7 mouse cellular contexts compared by ENCODE assay signal in genomic region chrX:169880826-169881225, GRCm38 (mm10).
DNase-seq lines count a peak whose midpoint lies in the region; ATAC-seq lines count a peak whose summit lies in the region.

No protein-coding gene starts in this region.

- H3K4me3 ChIP-seq in heart, embryonic 14.5 days (ENCODE audit: control insufficient read depth in 1 of 2, insufficient read depth in 1 of 2, low read depth in 1 of 2, low read length in 2 of 2): peak overlapping the region; percentile 52 to 56
- H3K4me3 ChIP-seq in limb, embryonic 12.5 days (replicated peaks): peak overlapping the region; percentile 49
- H3K4me3 ChIP-seq in midbrain, embryonic 14.5 days (replicated peaks; ENCODE audit: low read depth, low read length): peak overlapping the region; percentile 54

- H3K27ac ChIP-seq in heart, embryonic 14.5 days (replicated peaks in 1 of 2; ENCODE audit: control insufficient read depth in 1 of 2, insufficient read depth in 1 of 2, low read depth in 2 of 2, low read length in 2 of 2): peak overlapping the region; percentile 48 to 49; a peak in 3 of 4 replicates
- H3K27ac ChIP-seq in limb, embryonic 12.5 days: peak overlapping the region; percentile 59; the same call in 1 of the 2 replicates
- peak overlapping the region; percentile 77 for H3K27ac ChIP-seq in midbrain, embryonic 14.5 days (replicated peaks; ENCODE audit: low read depth, low read length)

- WGBS in heart, embryonic 14.5 days: 23% methylated on average over 10 of the region's 10 CpGs
- 25% methylated on average over 10 of the region's 10 CpGs for WGBS in limb, embryonic 12.5 days
- 24% methylated on average over 10 of the region's 10 CpGs for WGBS in midbrain, embryonic 14.5 days

- ATAC-seq in CD4-positive, CD25-positive, alpha-beta regulatory T cell, adult 4 months: peak; percentile 67
- ATAC-seq in heart, embryonic 14.5 days (ENCODE audit: insufficient number of reproducible peaks, insufficient read depth, low FRiP score, low read depth): no peak
- ATAC-seq in limb, embryonic 12.5 days (ENCODE audit: insufficient number of reproducible peaks, insufficient read depth, low FRiP score, low TSS enrichment, low read depth): no peak
- no peak for ATAC-seq in midbrain, embryonic 14.5 days (ENCODE audit: low FRiP score, low TSS enrichment)

- peak; percentile 51 for DNase-seq in T-cell, adult 2 months (ENCODE audit: low spot score)
- DNase-seq in midbrain, embryonic 14.5 days: peak; percentile 24
- no peak for DNase-seq in retina, postnatal 1 day
- no peak for DNase-seq in frontal cortex, postnatal 10 days (ENCODE audit: low spot score in 2 of 2)

- H3K36me3 ChIP-seq in heart, embryonic 14.5 days (ENCODE audit: control insufficient read depth, insufficient read depth, low read length): no peaks in the 10 kb centered on the region
- no peaks in the 10 kb centered on the region for H3K36me3 ChIP-seq in limb, embryonic 12.5 days
- no peaks in the 10 kb centered on the region for H3K36me3 ChIP-seq in midbrain, embryonic 14.5 days (ENCODE audit: control insufficient read depth, insufficient read depth, low read length)

- H3K27me3 ChIP-seq in heart, embryonic 14.5 days (ENCODE audit: control insufficient read depth, insufficient read depth, low read length): 0 out of 2 replicates have a peak, but pooled peaks cover 3% of the 10 kb centered on the region
- H3K27me3 ChIP-seq in limb, embryonic 12.5 days: peaks cover 36% of the 10 kb centered on the region
- H3K27me3 ChIP-seq in midbrain, embryonic 14.5 days (ENCODE audit: control insufficient read depth, insufficient read depth, low read length): no peaks in the 10 kb centered on the region; the same call in none of the 2 replicates

- H3K4me2 ChIP-seq in heart, embryonic 14.5 days (ENCODE audit: low read length): peak overlapping the region; percentile 72
- H3K4me2 ChIP-seq in limb, embryonic 12.5 days: peak overlapping the region; percentile 61
- H3K4me2 ChIP-seq in midbrain, embryonic 14.5 days (ENCODE audit: low read length): peak overlapping the region; percentile 64

- no peaks in the 10 kb centered on the region for H3K4me1 ChIP-seq in heart, embryonic 14.5 days (ENCODE audit: control insufficient read depth in 2 of 2, insufficient read depth in 2 of 2, low read length in 2 of 2)
- no peaks in the 10 kb centered on the region for H3K4me1 ChIP-seq in limb, embryonic 12.5 days (replicated peaks)
- H3K4me1 ChIP-seq in midbrain, embryonic 14.5 days (ENCODE audit: control insufficient read depth, insufficient read depth, low read length): peaks cover 10% of the 10 kb centered on the region; the same call in 1 of the 2 replicates

- peak overlapping the region; percentile 71 for H3K9ac ChIP-seq in heart, embryonic 14.5 days (ENCODE audit: low read length)
- peak overlapping the region; percentile 54 for H3K9ac ChIP-seq in limb, embryonic 12.5 days (replicated peaks)
- H3K9ac ChIP-seq in midbrain, embryonic 14.5 days (replicated peaks; ENCODE audit: low read length): peak overlapping the region; percentile 59

- no peaks in the 10 kb centered on the region for H3K9me3 ChIP-seq in heart, embryonic 14.5 days (ENCODE audit: control insufficient read depth, low read length)
- no peaks in the 10 kb centered on the region for H3K9me3 ChIP-seq in limb, embryonic 12.5 days
- H3K9me3 ChIP-seq in midbrain, embryonic 14.5 days (ENCODE audit: control insufficient read depth, low read length): no peaks in the 10 kb centered on the region

Comparison
In these comparisons a context has a peak if more than half of its experiments do, and no peak if none do; other contexts are left out.
1. DNase-seq: peak in T-cell, adult 2 months (single experiment) and midbrain, embryonic 14.5 days (single experiment); none in retina, postnatal 1 day (single experiment) and frontal cortex, postnatal 10 days (0 of 2).
2. Peak in every context shown above with its lines, with median percentiles within 50 percentile points of each other: H3K27ac ChIP-seq, H3K4me2 ChIP-seq, H3K4me3 ChIP-seq and H3K9ac ChIP-seq.